Mouse (Mus musculus): Measurements from ENCODE around the gene Zfp513. TPM values are rescaled to one million over a fixed set of nuclear protein-coding genes. Genes with fewer than 3 reads are reported as not detected.
"Not testable (repeated sequence)": the region's sequence is repeated elsewhere in the genome, so short reads cannot be mapped to it uniquely, and the experiment has no call there.

The Zfp513 gene
- polyA plus RNA-seq, 1 experiment from 2014 or later, result 14.8 TPM

DNA sequence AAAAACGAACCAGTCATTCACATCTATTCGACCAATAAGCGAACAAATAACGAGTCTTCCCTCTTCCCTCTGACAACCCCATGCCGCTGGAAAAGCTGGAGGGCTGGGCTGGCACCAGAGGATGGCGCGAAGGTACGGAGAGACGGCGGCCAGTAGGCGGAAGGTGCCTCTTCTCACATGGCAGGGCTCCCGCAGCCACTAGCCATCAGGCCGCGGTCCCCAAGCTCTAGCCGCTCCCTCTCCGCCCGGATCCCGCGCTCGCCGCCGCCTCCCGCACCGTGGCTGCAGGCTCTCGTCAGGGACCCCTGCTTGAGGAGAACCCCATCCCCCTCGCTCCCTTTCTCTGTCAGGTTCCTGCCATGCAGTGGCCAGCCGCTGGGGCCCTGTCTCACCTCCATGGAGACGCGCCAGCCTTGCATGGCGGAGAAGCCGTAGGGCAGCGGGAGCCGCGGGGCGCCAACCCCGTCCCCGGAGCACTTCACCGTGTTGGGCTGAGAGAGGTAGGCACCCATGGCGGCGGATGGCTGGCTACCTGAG lies 17.9 kb upstream of the Zfp513 start:
- H3K9ac ChIP-seq, result peak overlapping the region; percentile 93

DNA sequence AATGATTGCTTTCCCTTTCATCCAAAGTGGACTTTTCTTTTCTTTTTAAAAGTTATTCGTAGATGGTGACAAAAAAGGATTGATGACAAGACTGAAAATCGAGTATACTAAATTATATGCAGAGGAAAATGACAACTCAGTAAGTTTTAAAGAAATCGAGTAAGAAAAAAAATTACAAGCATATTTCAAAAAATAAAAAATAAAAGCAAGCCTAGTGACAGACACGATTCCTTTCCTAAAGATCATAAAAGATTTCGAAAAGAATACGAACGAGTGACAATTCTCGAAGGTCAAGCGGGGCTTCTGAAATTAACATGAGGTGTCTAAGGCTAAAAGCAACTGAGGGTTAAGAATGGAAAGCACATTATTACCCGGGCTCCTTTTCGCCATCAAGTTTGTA lies 17.4 kb upstream of the Zfp513 start:
- Histone ChIP-seq H3K9me3 (no peaks in the 10 kb centered on the region), H3K9ac (peak overlapping the region; percentile 93), H3K4me1 (peaks cover 16% of the 10 kb centered on the region), H3K4me2 (peak overlapping the region; percentile 81), H3K36me3 (no peaks in the 10 kb centered on the region), H3K27ac (peak overlapping the region; percentile 94), H3K4me3 (peak overlapping the region; percentile 99), H3K27me3 (no peaks in the 10 kb centered on the region)
- ATAC-seq (ENCODE audit: insufficient number of reproducible peaks, insufficient read depth, low FRiP score, low TSS enrichment, low read depth), result no peak
- WGBS, result under 1% methylated on average over 11 of the region's 11 CpGs

More for the DNA sequence above, 17.9 kb upstream of the Zfp513 start:
- ATAC-seq (ENCODE audit: insufficient number of reproducible peaks, insufficient read depth, low FRiP score, low TSS enrichment, low read depth), result peak; percentile 34
- Histone ChIP-seq H3K4me2 (peak overlapping the region; percentile 81), H3K27me3 (no peaks in the 10 kb centered on the region), H3K4me1 (peaks cover 16% of the 10 kb centered on the region), H3K4me3 (peak overlapping the region; percentile 99), H3K9me3 (no peaks in the 10 kb centered on the region), H3K36me3 (no peaks in the 10 kb centered on the region), H3K27ac (peak overlapping the region; percentile 94)
- WGBS, result 1% methylated on average over 40 of the region's 40 CpGs

DNA sequence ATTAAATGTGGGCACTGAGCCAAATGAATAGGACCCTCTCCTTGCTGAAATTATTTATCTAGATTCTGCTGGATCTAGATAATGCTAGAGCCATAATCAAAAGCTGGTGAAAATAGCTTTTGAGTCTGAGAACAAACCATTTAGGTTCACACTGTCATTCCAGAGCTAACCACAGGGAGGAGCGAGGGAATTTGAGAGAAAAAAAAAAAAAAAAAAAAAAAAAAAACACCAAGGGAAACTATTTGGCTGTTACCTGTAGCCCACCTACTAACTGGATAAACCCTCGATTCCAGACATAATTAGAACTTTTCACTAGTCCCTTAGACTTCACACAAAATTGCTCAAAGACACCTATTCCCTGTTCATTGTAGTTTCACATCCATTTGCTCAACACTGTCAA lies 17.0 kb upstream of the Zfp513 start:
- no peak for ATAC-seq (ENCODE audit: insufficient number of reproducible peaks, insufficient read depth, low FRiP score, low TSS enrichment, low read depth)
- no peaks in the 10 kb centered on the region for H3K27me3 ChIP-seq

DNA sequence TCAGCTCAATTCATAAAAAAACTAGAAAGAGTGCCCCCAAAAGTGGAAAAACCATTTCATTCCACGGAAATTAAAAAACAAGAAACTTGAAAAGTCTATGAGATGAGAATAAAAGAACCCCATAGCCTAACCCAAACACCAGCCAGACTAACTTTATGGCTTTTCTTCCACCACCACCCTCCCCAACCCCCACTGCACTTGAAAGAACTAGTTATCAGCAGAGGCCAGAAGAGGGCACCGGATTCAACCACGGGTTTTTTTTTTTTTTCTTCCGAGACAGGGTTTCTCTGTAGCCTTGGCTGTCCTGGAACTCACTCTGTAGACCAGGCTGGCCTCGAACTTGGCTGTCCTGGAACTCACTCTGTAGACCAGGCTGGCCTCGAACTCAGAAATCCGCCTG lies 16.2 kb upstream of the Zfp513 start:
- 76% methylated on average over 7 of the region's 7 CpGs for WGBS
- ATAC-seq (ENCODE audit: insufficient number of reproducible peaks, insufficient read depth, low FRiP score, low TSS enrichment, low read depth), result no peak
- Histone ChIP-seq H3K36me3 (no peaks in the 10 kb centered on the region), H3K27me3 (no peaks in the 10 kb centered on the region), H3K4me1 (peaks cover 16% of the 10 kb centered on the region), H3K27ac (no peak overlapping the region), H3K9me3 (no peaks in the 10 kb centered on the region), H3K9ac (no peak overlapping the region), H3K4me3 (no peak overlapping the region), H3K4me2 (no peak overlapping the region)

More for the DNA sequence above, 17.0 kb upstream of the Zfp513 start:
- no peaks in the 10 kb centered on the region for H3K36me3 ChIP-seq
- WGBS, result 0% methylated on average over 2 of the region's 2 CpGs
- no peak overlapping the region for H3K27ac ChIP-seq
- H3K9me3 ChIP-seq, result no peaks in the 10 kb centered on the region
- H3K9ac ChIP-seq, result 0 out of 2 replicates have a peak overlapping the region, but pooled peaks have one; percentile 21
- H3K4me2 ChIP-seq, result peak overlapping the region; percentile 81
- peak overlapping the region; percentile 99 for H3K4me3 ChIP-seq
- H3K4me1 ChIP-seq, result peaks cover 16% of the 10 kb centered on the region

DNA sequence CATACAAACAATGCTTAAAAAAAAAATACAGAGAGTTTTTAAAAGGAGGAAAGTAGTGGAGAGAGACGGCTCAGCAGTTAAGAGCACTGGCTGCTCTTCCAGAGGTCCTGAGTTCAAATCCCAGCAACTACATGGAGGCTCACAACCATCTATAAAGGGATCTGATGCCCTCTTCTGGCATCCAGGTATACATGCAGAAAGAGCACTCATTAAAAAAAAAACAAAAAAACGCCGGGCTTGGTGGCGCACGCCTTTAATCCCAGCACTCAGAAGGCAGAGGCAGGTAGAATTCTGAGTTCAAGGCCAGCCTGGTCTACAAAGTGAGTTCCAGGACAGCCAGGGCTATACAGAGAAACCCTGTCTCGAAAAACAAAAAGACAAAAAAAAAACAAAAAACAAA lies 14.5 kb upstream of the Zfp513 start:
- H3K4me2 ChIP-seq; H3K27ac ChIP-seq; H3K27me3 ChIP-seq; H3K9ac ChIP-seq; H3K9me3 ChIP-seq; H3K36me3 ChIP-seq; ATAC-seq (ENCODE audit: insufficient number of reproducible peaks, insufficient read depth, low FRiP score, low TSS enrichment, low read depth); H3K4me3 ChIP-seq: not testable (repeated sequence)
- WGBS, result 90% methylated on average over 6 of the region's 6 CpGs
- peaks cover 11% of the 10 kb centered on the region for H3K4me1 ChIP-seq

- WGBS, result 93% methylated on average over 6 of the region's 6 CpGs
These were observed 2.3 kb upstream of the Zfp513 start for GRCm38 (mm10) chr5:31204421-31204820.

DNA sequence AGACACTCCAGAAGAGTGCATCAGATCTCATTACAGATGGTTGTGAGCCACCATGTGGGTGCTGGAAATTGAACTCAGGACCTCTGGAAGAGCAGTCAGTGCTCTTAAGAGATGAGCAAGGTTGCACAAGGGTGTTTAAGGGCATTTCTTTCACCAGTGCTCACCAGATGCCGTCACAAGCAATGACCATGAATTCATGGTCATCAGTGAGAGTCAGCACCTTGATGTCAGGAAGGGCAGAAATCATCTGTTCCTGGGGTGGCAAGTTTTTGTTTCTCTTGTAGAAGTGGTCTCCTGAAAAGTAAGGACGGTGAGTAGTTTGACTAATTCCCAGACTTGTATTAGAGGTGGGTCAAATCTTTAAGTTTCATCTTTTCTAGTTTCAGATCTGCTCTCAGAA lies 1.8 kb upstream of the Zfp513 start:
- Histone ChIP-seq H3K27ac (no peak overlapping the region), H3K36me3 (peaks cover 75% of the 10 kb centered on the region), H3K4me2 (no peak overlapping the region), H3K9ac (no peak overlapping the region), H3K27me3 (no peaks in the 10 kb centered on the region), H3K4me1 (peaks cover 26% of the 10 kb centered on the region), H3K4me3 (no peak overlapping the region), H3K9me3 (peaks cover 6% of the 10 kb centered on the region)
- WGBS, result 93% methylated on average over 2 of the region's 2 CpGs
- ATAC-seq (ENCODE audit: insufficient number of reproducible peaks, insufficient read depth, low FRiP score, low TSS enrichment, low read depth), result no peak

More at GRCm38 (mm10) chr5:31204421-31204820, 2.3 kb upstream of the Zfp513 start:
- Histone ChIP-seq H3K27ac (no peak overlapping the region), H3K36me3 (peaks cover 70% of the 10 kb centered on the region), H3K9ac (no peak overlapping the region), H3K4me1 (peaks cover 26% of the 10 kb centered on the region), H3K4me3 (no peak overlapping the region), H3K9me3 (peaks cover 6% of the 10 kb centered on the region), H3K27me3 (no peaks in the 10 kb centered on the region), H3K4me2 (no peak overlapping the region)
- no peak for ATAC-seq (ENCODE audit: insufficient number of reproducible peaks, insufficient read depth, low FRiP score, low TSS enrichment, low read depth)

GRCm38 (mm10) chr5:31202933-31203332 lies 830 bp upstream of the Zfp513 start:
- peak overlapping the region; percentile 84 for H3K9ac ChIP-seq
- H3K27ac ChIP-seq, result peak overlapping the region; percentile 88
- H3K4me2 ChIP-seq, result peak overlapping the region; percentile 75
- whole genome bisulfite sequencing, result 93% methylated on average over 7 of the region's 7 CpGs
- H3K36me3 ChIP-seq, result peaks cover 79% of the 10 kb centered on the region
- ATAC-seq (ENCODE audit: insufficient number of reproducible peaks, insufficient read depth, low FRiP score, low TSS enrichment, low read depth), result no peak
- peaks cover 26% of the 10 kb centered on the region for H3K4me1 ChIP-seq
- H3K9me3 ChIP-seq, result peaks cover 6% of the 10 kb centered on the region
- H3K27me3 ChIP-seq, result no peaks in the 10 kb centered on the region
- H3K4me3 ChIP-seq, result peak overlapping the region; percentile 83

- no peak for ATAC-seq (ENCODE audit: insufficient number of reproducible peaks, insufficient read depth, low FRiP score, low TSS enrichment, low read depth)
- Histone ChIP-seq H3K36me3 (peaks cover 81% of the 10 kb centered on the region), H3K27ac (peak overlapping the region; percentile 62), H3K4me1 (peaks cover 26% of the 10 kb centered on the region), H3K27me3 (no peaks in the 10 kb centered on the region), H3K9me3 (peaks cover 6% of the 10 kb centered on the region), H3K4me2 (peak overlapping the region; percentile 75), H3K4me3 (peak overlapping the region; percentile 83), H3K9ac (peak overlapping the region; percentile 84)
- WGBS, result 13% methylated on average over 13 of the region's 13 CpGs
These were observed 911 bp downstream of the Zfp513 start for GRCm38 (mm10) chr5:31201042-31201741.

- H3K4me2 ChIP-seq, result peak overlapping the region; percentile 75
- H3K4me3 ChIP-seq, result peak overlapping the region; percentile 83
- H3K27me3 ChIP-seq, result no peaks in the 10 kb centered on the region
- no peak for ATAC-seq (ENCODE audit: insufficient number of reproducible peaks, insufficient read depth, low FRiP score, low TSS enrichment, low read depth)
- peak overlapping the region; percentile 84; the same call in 1 of the 2 replicates for H3K9ac ChIP-seq
- peaks cover 83% of the 10 kb centered on the region for H3K36me3 ChIP-seq
- H3K4me1 ChIP-seq, result peaks cover 26% of the 10 kb centered on the region
- H3K27ac ChIP-seq, result no peak overlapping the region
- peaks cover 6% of the 10 kb centered on the region for H3K9me3 ChIP-seq
- 91% methylated on average over 27 of the region's 27 CpGs for WGBS
These were observed 1.8 kb downstream of the Zfp513 start for GRCm38 (mm10) chr5:31200327-31200768.

DNA sequence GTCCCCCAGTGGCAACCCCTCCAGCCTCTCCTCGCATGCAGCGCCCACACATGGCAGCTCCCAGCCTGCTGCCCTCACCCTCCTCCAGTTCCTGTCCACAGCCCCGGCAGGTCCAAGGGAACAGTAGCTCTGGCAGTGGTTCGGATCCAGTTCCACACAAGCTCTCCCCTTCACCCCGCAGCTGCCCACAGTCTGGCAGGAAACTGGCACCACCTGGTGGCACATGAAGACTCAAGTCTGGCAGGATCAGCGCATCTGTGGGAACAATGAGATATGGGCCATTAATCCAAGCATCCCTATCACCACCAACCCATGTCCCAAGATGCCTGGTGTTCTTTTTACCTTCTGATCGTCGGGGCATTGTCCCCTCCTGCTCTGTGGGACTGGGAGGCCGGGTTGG lies 2.2 kb downstream of the Zfp513 start:
- no peak for ATAC-seq (ENCODE audit: insufficient number of reproducible peaks, insufficient read depth, low FRiP score, low TSS enrichment, low read depth)
- Histone ChIP-seq H3K9me3 (peaks cover 6% of the 10 kb centered on the region), H3K4me1 (peaks cover 26% of the 10 kb centered on the region), H3K4me2 (no peak overlapping the region), H3K27ac (peak overlapping the region; percentile 4; the same call in 1 of the 2 replicates), H3K27me3 (no peaks in the 10 kb centered on the region), H3K4me3 (peak overlapping the region; percentile 83), H3K9ac (no peak overlapping the region), H3K36me3 (peaks cover 84% of the 10 kb centered on the region)
- 88% methylated on average over 9 of the region's 9 CpGs for WGBS

All from embryonic facial prominence, embryonic 13.5 days (tissue).